Mouse (Mus musculus): ENCODE data around the gene March6. TPM values are rescaled to one million over a fixed set of nuclear protein-coding genes. Genes with fewer than 3 reads are reported as not detected.
A peak's percentile ranks its signal among the peaks of the same experiment; 100 is the strongest.

Gene March6
- polyA plus RNA-seq, 1 experiment from 2014 or later: 40.7 TPM

- H3K27me3 ChIP-seq: no peaks in the 10 kb centered on the region; the same call in 1 of the 2 replicates
- peak overlapping the region; percentile 70 for H3K9ac ChIP-seq (replicated peaks)
- no peaks in the 10 kb centered on the region for H3K9me3 ChIP-seq
- 47% methylated on average over 18 of the region's 18 CpGs for WGBS
- peak overlapping the region; percentile 91 for H3K27ac ChIP-seq
- H3K4me2 ChIP-seq: peak overlapping the region; percentile 65
- H3K36me3 ChIP-seq: peaks cover 10% of the 10 kb centered on the region
- H3K4me3 ChIP-seq (replicated peaks): peak overlapping the region; percentile 61
- no peak for ATAC-seq (ENCODE audit: insufficient number of reproducible peaks, insufficient read depth, low FRiP score, low TSS enrichment, low read depth)
- peaks cover 25% of the 10 kb centered on the region; the same call in 1 of the 2 replicates for H3K4me1 ChIP-seq (replicated peaks)
Observed at GRCm38 (mm10) chr15:31452336-31453097, 78.3 kb downstream of the March6 start.

GRCm38 (mm10) chr15:31449772-31450171 lies 81.1 kb downstream of the March6 start:
- H3K27ac ChIP-seq: no peak overlapping the region
- ATAC-seq (ENCODE audit: insufficient number of reproducible peaks, insufficient read depth, low FRiP score, low TSS enrichment, low read depth): no peak
- no peaks in the 10 kb centered on the region for H3K36me3 ChIP-seq
- no peak overlapping the region for H3K4me2 ChIP-seq
- H3K9ac ChIP-seq (replicated peaks): no peak overlapping the region
- 14% methylated on average over 2 of the region's 2 CpGs for WGBS
- H3K4me3 ChIP-seq (replicated peaks): no peak overlapping the region
- peaks cover 25% of the 10 kb centered on the region; the same call in 1 of the 2 replicates for H3K4me1 ChIP-seq (replicated peaks)
- H3K27me3 ChIP-seq: no peaks in the 10 kb centered on the region; the same call in 1 of the 2 replicates
- no peaks in the 10 kb centered on the region for H3K9me3 ChIP-seq

- H3K4me2 ChIP-seq: no peak overlapping the region
- H3K9me3 ChIP-seq: no peaks in the 10 kb centered on the region
- no peak overlapping the region for H3K9ac ChIP-seq (replicated peaks)
- H3K36me3 ChIP-seq: no peaks in the 10 kb centered on the region
- no peak for ATAC-seq (ENCODE audit: insufficient number of reproducible peaks, insufficient read depth, low FRiP score, low TSS enrichment, low read depth)
- peaks cover 12% of the 10 kb centered on the region; the same call in 1 of the 2 replicates for H3K4me1 ChIP-seq (replicated peaks)
- no peaks in the 10 kb centered on the region; the same call in 1 of the 2 replicates for H3K27me3 ChIP-seq
- no peak overlapping the region for H3K4me3 ChIP-seq (replicated peaks)
- WGBS: 53% methylated on average over 7 of the region's 7 CpGs
- no peak overlapping the region for H3K27ac ChIP-seq
Observed at GRCm38 (mm10) chr15:31447121-31447520, 83.7 kb downstream of the March6 start.

- WGBS: 90% methylated on average over 4 of the region's 4 CpGs
Observed at GRCm38 (mm10) chr15:31442698-31443097, 88.2 kb downstream of the March6 start.

GRCm38 (mm10) chr15:31441996-31442395 lies 88.9 kb downstream of the March6 start:
- ATAC-seq (ENCODE audit: insufficient number of reproducible peaks, insufficient read depth, low FRiP score, low TSS enrichment, low read depth): no peak
- Histone ChIP-seq H3K4me3 (replicated peaks) (no peak overlapping the region), H3K9me3 (no peaks in the 10 kb centered on the region), H3K9ac (replicated peaks) (no peak overlapping the region), H3K4me2 (no peak overlapping the region), H3K36me3 (no peaks in the 10 kb centered on the region), H3K27ac (no peak overlapping the region), H3K27me3 (no peaks in the 10 kb centered on the region), H3K4me1 (replicated peaks) (no peaks in the 10 kb centered on the region)
- 67% methylated on average over 6 of the region's 6 CpGs for WGBS

More at GRCm38 (mm10) chr15:31442698-31443097, 88.2 kb downstream of the March6 start:
- Histone ChIP-seq H3K4me1 (replicated peaks) (no peaks in the 10 kb centered on the region), H3K27ac (no peak overlapping the region), H3K9me3 (no peaks in the 10 kb centered on the region), H3K36me3 (no peaks in the 10 kb centered on the region), H3K4me3 (replicated peaks) (no peak overlapping the region), H3K27me3 (no peaks in the 10 kb centered on the region), H3K9ac (replicated peaks) (no peak overlapping the region), H3K4me2 (no peak overlapping the region)
- no peak for ATAC-seq (ENCODE audit: insufficient number of reproducible peaks, insufficient read depth, low FRiP score, low TSS enrichment, low read depth)

- 81% methylated on average over 2 of the region's 2 CpGs for WGBS
- no peak overlapping the region for H3K4me3 ChIP-seq (replicated peaks)
Observed at GRCm38 (mm10) chr15:31436811-31437210, 94.0 kb downstream of the March6 start.

GRCm38 (mm10) chr15:31436083-31436482 lies 94.8 kb downstream of the March6 start:
- no peaks in the 10 kb centered on the region for H3K4me1 ChIP-seq (replicated peaks)
- no peaks in the 10 kb centered on the region for H3K9me3 ChIP-seq
- no peak overlapping the region for H3K27ac ChIP-seq
- WGBS: 45% methylated on average over 1 of the region's 1 CpGs
- H3K4me3 ChIP-seq (replicated peaks): no peak overlapping the region
- H3K27me3 ChIP-seq: no peaks in the 10 kb centered on the region
- no peak overlapping the region for H3K4me2 ChIP-seq
- no peak overlapping the region for H3K9ac ChIP-seq (replicated peaks)
- no peaks in the 10 kb centered on the region for H3K36me3 ChIP-seq
- ATAC-seq (ENCODE audit: insufficient number of reproducible peaks, insufficient read depth, low FRiP score, low TSS enrichment, low read depth): no peak

More at GRCm38 (mm10) chr15:31436811-31437210, 94.0 kb downstream of the March6 start:
- no peak for ATAC-seq (ENCODE audit: insufficient number of reproducible peaks, insufficient read depth, low FRiP score, low TSS enrichment, low read depth)
- Histone ChIP-seq H3K9me3 (no peaks in the 10 kb centered on the region), H3K4me1 (replicated peaks) (no peaks in the 10 kb centered on the region), H3K9ac (replicated peaks) (no peak overlapping the region), H3K4me2 (no peak overlapping the region), H3K27me3 (no peaks in the 10 kb centered on the region), H3K27ac (no peak overlapping the region), H3K36me3 (no peaks in the 10 kb centered on the region)

- Histone ChIP-seq H3K27me3 (no peaks in the 10 kb centered on the region), H3K4me3 (replicated peaks) (no peak overlapping the region), H3K27ac (no peak overlapping the region), H3K4me1 (replicated peaks) (no peaks in the 10 kb centered on the region), H3K9me3 (no peaks in the 10 kb centered on the region), H3K9ac (replicated peaks) (no peak overlapping the region), H3K4me2 (no peak overlapping the region), H3K36me3 (no peaks in the 10 kb centered on the region)
- WGBS: 62% methylated on average over 7 of the region's 7 CpGs
- ATAC-seq (ENCODE audit: insufficient number of reproducible peaks, insufficient read depth, low FRiP score, low TSS enrichment, low read depth): no peak
Observed at GRCm38 (mm10) chr15:31433768-31434167, 97.1 kb downstream of the March6 start.

GRCm38 (mm10) chr15:31431847-31432246 lies 99.0 kb downstream of the March6 start:
- Histone ChIP-seq H3K9ac (replicated peaks) (no peak overlapping the region), H3K36me3 (no peaks in the 10 kb centered on the region), H3K27ac (no peak overlapping the region), H3K4me2 (no peak overlapping the region), H3K9me3 (no peaks in the 10 kb centered on the region), H3K4me1 (replicated peaks) (no peaks in the 10 kb centered on the region), H3K4me3 (replicated peaks) (no peak overlapping the region), H3K27me3 (no peaks in the 10 kb centered on the region)
- no peak for ATAC-seq (ENCODE audit: insufficient number of reproducible peaks, insufficient read depth, low FRiP score, low TSS enrichment, low read depth)
- WGBS: 76% methylated on average over 8 of the region's 8 CpGs

- no peak overlapping the region for H3K4me2 ChIP-seq
- H3K4me1 ChIP-seq (replicated peaks): no peaks in the 10 kb centered on the region
- WGBS: 73% methylated on average over 2 of the region's 2 CpGs
- no peaks in the 10 kb centered on the region for H3K9me3 ChIP-seq
- ATAC-seq (ENCODE audit: insufficient number of reproducible peaks, insufficient read depth, low FRiP score, low TSS enrichment, low read depth): no peak
- no peak overlapping the region for H3K4me3 ChIP-seq (replicated peaks)
- H3K36me3 ChIP-seq: no peaks in the 10 kb centered on the region
- no peaks in the 10 kb centered on the region for H3K27me3 ChIP-seq
- H3K9ac ChIP-seq (replicated peaks): no peak overlapping the region
- no peak overlapping the region for H3K27ac ChIP-seq
Observed at GRCm38 (mm10) chr15:31430014-31430413, 100.8 kb downstream of the March6 start.

GRCm38 (mm10) chr15:31429429-31429828 lies 101.4 kb downstream of the March6 start:
- no peak for ATAC-seq (ENCODE audit: insufficient number of reproducible peaks, insufficient read depth, low FRiP score, low TSS enrichment, low read depth)
- H3K9me3 ChIP-seq: no peaks in the 10 kb centered on the region
- H3K4me2 ChIP-seq: no peak overlapping the region
- no peak overlapping the region for H3K27ac ChIP-seq
- no peaks in the 10 kb centered on the region for H3K27me3 ChIP-seq
- H3K4me3 ChIP-seq (replicated peaks): no peak overlapping the region
- H3K36me3 ChIP-seq: no peaks in the 10 kb centered on the region
- H3K4me1 ChIP-seq (replicated peaks): no peaks in the 10 kb centered on the region
- H3K9ac ChIP-seq (replicated peaks): no peak overlapping the region
- 79% methylated on average over 7 of the region's 7 CpGs for WGBS

- H3K4me1 ChIP-seq (replicated peaks): no peaks in the 10 kb centered on the region; the same call in 1 of the 2 replicates
- no peak overlapping the region for H3K4me3 ChIP-seq (replicated peaks)
- no peaks in the 10 kb centered on the region for H3K36me3 ChIP-seq
- H3K27me3 ChIP-seq: no peaks in the 10 kb centered on the region
- no peaks in the 10 kb centered on the region for H3K9me3 ChIP-seq
- no peak overlapping the region for H3K9ac ChIP-seq (replicated peaks)
- no peak overlapping the region for H3K4me2 ChIP-seq
- 69% methylated on average over 12 of the region's 12 CpGs for WGBS
- H3K27ac ChIP-seq: no peak overlapping the region
- ATAC-seq (ENCODE audit: insufficient number of reproducible peaks, insufficient read depth, low FRiP score, low TSS enrichment, low read depth): no peak
Observed at GRCm38 (mm10) chr15:31428571-31428970, 102.3 kb downstream of the March6 start.

Measured in limb, embryonic 12.5 days (tissue).